Mouse (Mus musculus): ENCODE results near the gene Dctn1.

Gene Dctn1

DNA sequence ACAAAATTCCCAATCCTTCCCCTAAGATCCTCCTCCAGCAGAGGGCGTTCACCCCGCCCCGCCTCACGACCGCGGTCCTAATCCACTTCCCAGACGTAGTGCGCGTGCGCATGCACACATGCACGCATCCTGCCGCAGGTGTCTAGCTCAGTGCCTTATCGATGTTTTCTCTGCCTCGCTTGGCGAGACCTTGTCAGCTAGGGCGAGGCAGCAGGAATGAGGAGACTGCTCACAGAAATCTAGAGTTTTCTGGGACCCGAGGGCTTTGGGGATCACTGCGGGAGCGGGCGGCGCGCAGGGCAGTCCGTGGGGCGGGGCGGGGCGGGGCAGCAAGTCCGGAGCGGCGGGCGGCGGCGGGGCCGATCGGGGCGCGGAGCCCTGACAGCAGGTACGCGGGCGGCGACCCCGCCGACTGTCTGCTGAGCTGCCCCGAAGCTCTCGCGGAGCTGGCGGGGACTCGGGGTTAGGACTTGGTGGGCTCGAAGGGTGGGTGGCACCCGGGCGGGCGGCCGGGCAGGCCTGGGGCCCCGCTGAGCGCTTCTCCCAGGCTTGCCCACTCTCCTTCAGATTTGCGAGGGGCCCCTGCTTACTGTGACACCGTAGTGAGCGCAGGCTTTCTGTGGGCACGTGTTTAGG lies at the start of gene Dctn1:
Dctn1 (plus strand) TSS at position 314 of the 636 bp plus-strand sequence.
- in situ Hi-C loops (cut with MboI, MseI), result no loop called here

DNA sequence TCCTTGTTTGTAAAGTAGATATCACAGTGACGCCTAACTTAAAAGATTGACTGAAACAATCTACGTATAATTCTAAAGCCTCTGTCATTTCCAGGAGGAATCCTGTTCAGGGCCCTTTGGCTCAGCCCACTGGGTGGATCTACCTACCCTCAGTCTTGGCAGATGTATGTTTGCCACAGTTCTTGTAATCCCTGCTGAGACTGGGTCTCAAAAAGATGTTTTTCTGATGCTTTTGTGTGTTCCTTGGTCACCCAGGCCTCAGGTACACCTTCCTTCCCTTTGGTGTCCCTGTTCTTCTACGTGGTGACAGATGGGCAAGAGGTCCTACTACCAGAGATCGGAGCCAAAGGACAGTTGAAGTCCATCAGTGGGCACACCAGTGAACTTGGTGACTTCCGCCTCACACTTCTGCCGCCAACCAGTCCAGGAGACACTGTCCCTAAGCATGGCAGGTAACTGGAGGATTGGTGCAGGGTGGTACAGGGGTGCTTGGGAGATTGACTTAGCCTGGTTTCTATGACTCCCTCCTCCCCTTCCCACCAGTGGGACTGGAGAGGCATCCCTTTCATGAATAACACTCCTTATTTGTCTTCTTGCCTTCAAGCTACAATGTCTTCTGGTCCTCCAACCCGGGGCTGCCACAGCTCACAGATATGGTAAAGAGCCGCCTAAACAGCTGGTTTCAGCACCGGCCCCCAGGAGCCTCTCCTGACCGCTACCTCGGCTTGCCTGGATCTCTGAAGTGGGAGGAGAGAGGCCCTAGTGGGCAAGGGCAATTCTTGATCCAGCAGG lies 49.2 kb upstream of the Dctn1 start:
- in situ Hi-C loops (cut with MboI, MseI), result loop anchor here in 1 of 2 experiments (5.0 to 10.0 kb wide), 2 partner anchors 44 to 878 kb away; partner anchors contain the start of gene Tlx2

DNA sequence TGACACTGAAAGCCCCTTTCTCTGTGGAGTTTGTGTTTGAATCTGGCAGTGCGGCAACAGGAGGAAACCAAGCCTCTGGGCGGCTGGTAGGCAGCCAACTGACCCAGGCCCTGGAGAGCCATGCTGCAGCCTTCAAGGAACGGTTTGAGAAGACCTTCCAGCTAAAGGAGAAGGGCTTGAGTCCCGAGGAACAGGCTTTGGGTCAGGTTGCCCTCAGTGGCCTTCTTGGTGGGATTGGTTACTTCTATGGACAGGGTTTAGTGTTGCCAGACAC lies 48.6 kb upstream of the Dctn1 start:
- in situ Hi-C loops (cut with MboI, MseI), result loop anchor here in 1 of 2 experiments (5.0 to 10.0 kb wide), 2 partner anchors 45 to 878 kb away; partner anchors contain the start of gene Tlx2

- in situ Hi-C loops (cut with MboI, MseI), result loop anchor here in 1 of 2 experiments (5.0 to 10.0 kb wide), 2 partner anchors 45 to 877 kb away; partner anchors contain the start of gene Tlx2
Observed at GRCm38 (mm10) chr6:83117616-83118015, 48.1 kb upstream of the Dctn1 start.

DNA sequence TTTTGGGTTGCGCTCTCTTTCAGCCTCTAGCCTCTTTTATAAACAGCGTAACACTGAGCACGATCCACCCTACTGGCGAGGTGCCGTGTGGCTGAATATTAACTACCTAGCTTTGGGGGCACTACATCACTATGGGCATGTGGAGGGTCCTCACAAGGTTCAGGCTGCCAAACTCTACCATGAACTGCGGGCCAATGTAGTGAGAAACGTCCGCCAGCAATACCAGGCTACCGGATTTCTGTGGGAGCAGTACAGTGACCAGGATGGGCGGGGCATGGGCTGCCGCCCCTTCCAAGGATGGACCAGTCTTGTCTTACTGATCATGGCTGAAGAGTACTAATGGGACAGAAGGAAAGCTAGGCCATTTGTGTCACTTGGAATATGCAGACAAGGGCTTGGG lies 47.4 kb upstream of the Dctn1 start:
- in situ Hi-C loops (cut with MboI, MseI), result loop anchor here in 1 of 2 experiments (5.0 to 10.0 kb wide), 2 partner anchors 46 to 876 kb away; partner anchors contain the start of gene Tlx2

DNA sequence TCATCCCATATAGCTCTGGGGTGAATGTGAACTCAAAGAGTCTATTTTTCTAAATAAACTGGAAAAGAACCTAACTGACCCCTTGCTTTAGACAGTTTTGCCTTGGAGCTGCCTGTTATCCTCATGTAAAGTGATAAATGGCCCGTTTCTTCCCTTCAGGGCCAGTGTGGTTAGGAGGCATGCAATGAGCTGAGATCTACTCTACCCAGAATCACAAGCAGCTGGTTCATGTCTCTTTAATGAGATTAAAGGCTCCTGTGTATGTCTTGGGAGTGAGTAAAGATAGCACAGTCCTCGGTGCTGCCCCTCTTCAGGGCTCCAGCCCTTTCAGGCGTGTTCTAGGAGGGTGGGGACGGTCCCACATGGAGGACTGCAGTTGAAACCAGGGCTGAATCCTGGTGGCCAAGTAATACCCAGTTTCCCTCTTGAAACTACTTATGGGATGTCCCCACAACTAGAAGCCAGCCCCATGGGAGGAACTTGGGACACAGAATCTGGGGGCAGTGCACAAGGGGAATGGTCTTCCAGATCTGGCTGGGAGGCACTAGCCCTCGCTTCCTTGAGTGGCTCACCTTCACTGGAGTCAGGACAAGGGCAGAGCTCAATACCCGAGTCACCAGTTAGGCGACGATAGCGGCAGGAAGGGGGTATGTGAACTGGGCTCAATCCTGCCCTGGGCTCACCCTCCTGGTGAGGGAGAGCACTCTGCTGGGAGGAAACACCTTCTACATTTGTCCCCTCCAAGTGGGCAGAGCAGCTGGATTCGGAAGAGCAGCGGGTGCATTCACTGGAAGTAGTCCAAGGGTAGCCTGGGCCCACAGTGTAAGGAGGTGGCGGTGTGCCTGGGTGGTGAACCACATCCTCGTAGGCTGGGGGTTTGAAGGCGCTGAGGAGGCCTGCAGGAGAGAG lies 46.6 kb upstream of the Dctn1 start:
- in situ Hi-C loops (cut with MboI, MseI), result loop anchor here in 1 of 2 experiments (5.0 to 10.0 kb wide), 2 partner anchors 47 to 876 kb away; partner anchors contain the start of gene Tlx2

GRCm38 (mm10) chr6:83119734-83120051 lies 46.0 kb upstream of the Dctn1 start:
- in situ Hi-C loops (cut with MboI, MseI), result loop anchor here in 1 of 2 experiments (5.0 to 10.0 kb wide), 2 partner anchors 47 to 875 kb away; partner anchors contain the start of gene Tlx2

DNA sequence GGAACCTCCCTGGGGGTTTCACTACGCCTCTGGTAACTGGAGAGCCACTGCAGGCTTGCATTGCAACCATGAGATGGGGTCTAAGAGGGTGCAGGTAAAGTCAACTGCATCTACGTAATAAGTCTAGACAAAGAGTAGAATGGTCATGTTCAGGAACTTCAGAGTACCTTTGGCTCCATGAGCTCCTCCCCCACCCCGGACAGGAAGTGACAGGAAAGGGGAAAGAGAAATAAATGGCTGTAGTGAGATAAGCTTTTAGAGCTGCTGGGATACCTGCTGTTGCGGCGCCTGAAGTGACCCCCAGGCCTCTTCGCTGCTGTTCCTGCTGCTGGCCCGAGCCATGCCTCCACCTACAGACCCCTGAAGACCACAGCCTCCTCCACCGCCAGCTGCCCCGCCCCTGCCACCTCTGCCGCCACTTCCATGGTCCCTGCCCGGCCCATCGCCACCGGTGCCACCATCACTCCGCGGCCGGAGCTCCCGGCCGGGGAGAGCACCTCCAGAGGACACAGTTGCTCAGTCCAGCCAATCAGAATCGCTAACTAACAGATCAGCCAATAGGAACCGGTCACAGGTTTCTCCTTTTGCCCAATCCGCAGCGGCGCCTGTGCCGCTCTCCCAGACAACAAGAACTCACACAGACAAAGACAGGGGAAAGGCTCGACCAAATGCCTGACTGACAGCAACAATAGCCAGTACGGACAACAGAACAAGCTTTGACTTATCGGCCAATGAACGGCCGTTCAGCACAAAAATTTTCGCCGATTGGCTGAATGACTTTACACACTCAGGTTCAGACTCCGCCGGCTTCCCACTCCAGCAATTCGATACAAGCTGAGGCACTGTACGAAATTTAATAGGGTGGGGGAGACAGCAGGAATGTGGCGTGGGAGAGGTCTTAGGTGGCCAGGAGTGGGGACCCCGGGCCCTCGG lies 44.5 kb upstream of the Dctn1 start, which contains the start of gene Wbp1:
Wbp1 (minus strand) TSS at position 630 of the 933 bp plus-strand sequence.
- in situ Hi-C loops (cut with MboI, MseI), result no loop called here

GRCm38 (mm10) chr6:83121863-83122710 lies 43.6 kb upstream of the Dctn1 start:
- in situ Hi-C loops (cut with MboI, MseI), result no loop called here

DNA sequence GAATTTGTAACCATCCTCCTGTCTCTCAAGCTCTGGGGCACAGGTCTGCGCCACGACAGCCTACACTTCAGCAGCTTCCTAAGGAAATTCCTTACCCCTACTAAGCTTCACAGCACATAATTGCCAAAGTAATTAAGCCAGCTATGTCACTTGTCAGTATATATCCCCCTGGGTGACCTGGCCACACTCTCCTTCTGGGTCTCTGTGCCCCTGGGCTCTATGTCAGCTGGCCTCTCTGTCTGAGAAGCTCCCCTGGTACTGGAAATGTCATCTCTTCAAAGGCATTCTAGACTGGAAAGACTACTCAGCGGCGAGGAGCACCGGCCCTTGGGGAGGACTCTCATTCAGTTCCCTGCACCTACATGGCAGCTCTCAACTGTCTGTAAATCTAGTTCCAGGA lies 42.8 kb upstream of the Dctn1 start:
- in situ Hi-C loops (cut with MboI, MseI), result no loop called here

DNA sequence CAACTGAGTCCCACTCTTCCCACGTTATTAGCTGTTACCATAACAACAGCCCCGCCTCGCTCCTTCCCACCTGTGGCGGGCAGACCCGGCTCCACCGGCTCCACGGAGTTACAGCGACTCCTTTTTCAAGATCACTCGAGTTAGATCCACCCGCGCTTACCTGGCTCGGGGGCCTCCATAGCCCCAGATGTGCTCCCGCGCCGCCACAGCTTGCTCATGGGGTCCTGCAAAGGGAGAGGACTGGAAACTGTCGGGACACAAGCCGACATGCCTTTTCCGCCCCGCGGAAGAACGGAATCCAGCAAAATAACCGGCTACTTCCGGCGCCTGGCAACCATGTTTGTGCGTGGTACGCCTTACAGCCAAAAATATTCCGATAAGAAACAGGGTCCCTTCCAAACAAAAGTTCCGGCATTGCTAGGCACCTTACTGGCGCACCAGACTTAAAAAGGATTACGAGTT lies 40.8 kb upstream of the Dctn1 start:
- in situ Hi-C loops (cut with MboI, MseI), result no loop called here

DNA sequence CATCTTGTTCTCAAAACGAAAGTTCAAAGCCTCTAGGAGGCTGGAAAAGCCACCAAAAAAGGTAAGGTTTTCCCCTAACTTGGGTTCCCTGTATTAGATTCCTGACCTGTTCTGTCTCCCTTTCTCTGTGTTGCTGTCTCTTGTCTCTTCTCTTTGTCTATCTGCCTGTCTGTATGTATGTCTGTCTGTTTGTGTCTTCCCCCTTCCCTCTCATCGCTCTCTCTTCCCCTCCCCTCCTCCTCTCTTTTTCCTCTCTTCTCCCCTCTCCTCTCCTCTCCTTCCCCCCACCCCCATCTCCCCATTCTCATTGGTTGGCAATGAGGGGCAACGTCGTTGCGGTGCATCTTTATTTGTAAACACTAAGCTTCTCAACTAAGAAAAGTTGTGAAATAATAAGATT lies 40.4 kb upstream of the Dctn1 start, which contains the start of gene Ino80b:
Ino80b (minus strand) TSS at position 101 of the 400 bp plus-strand sequence.
- in situ Hi-C loops (cut with MboI, MseI), result no loop called here

- in situ Hi-C loops (cut with MboI, MseI), result no loop called here
Observed at GRCm38 (mm10) chr6:83127419-83127818, 38.3 kb upstream of the Dctn1 start.

- in situ Hi-C loops (cut with MboI, MseI), result no loop called here
Observed at GRCm38 (mm10) chr6:83131469-83132034, 34.2 kb upstream of the Dctn1 start.

DNA sequence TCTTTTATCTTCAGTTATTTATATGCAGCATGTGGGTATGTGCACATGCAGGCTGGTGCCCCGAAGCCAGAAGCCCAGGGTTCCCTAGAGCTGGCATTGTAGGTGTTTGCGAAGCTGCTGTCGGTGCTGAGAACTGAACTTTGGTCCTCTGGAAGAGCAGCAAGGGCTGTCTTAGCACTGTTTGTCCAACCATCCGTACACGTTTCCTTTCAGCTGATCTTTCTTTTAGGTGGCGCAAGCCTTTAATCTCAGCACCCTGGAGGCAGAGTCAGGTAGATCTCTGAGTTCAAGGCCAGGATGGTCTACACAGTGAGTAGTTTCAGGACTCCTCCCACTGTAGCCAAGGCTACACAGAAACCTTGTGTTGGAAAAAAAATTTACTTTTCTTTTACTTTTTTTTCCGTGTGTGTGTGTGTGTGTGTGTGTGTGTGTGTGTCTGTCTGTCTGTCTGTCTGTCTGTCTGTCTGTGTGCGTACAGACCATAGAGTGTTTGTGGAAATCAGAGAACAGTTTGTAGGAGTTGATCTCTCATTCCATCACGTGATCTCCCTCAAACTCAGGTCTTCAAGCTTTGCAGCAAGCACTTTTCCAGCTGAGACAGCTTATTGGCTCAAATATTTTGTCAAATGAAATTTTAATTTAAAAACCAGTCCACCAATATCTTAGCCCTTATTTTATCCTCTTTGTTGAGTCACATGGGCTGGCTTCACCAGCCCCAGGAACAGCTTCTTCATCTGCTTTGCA lies 33.4 kb upstream of the Dctn1 start:
- in situ Hi-C loops (cut with MboI, MseI), result no loop called here

- in situ Hi-C loops (cut with MboI, MseI), result no loop called here
Observed at GRCm38 (mm10) chr6:83134226-83134625, 31.5 kb upstream of the Dctn1 start.

DNA sequence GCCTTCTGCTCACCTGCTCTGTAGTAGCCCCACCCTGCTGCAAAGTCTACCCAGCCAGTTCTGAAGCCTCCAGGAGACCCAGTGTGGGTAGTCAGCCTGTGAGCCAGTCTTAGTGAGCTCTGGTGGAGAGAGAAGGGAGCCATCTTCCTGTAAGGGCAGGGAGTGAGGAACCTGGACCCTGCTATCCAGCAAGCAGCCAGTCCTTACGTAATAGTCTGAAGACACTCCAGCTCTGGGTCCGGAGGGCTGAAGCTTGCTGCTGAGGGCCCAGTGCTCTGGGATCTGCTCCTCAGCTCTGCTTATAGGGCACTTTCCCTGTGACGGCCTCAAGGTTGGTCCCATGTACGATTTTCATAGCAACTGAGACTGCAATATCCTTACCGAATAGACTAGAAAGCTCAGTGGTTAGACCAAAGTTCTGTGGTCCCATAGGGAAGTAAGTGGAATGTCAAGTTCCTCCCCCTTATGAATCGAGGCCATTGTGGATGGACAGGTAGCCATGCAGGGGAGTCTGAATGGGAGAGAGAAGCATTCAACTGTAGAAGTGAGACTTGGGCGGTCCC lies 30.7 kb upstream of the Dctn1 start, which contains the start of gene Rtkn:
Rtkn (plus strand) TSS at position 513 of the 563 bp plus-strand sequence.
- in situ Hi-C loops (cut with MboI, MseI), result no loop called here
